Mouse (Mus musculus): ENCODE results near the gene Tas2r139.
"Not testable (repeated sequence)": the region's sequence is repeated elsewhere in the genome, so short reads cannot be mapped to it uniquely, and the experiment has no call there.

Tas2r139 gene

DNA sequence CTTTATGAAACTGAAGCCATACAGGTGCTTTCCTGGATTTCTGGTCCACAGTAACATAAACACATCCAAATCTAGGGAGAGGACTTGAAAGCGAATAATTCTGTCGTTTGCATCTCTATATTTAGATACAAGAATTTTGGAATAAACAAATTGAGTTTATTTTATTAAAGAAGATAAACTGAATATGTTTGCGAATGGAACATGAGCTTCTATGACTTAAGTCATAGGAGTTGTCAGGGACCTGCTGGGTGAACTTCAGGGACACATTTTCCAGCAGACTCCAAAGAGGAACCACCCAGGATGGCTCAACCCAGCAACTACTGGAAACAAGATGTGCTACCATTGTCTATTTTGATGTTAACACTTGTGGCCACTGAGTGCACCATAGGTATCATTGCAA lies at the start of gene Tas2r139:
Gene Tas2r139, plus strand, starts transcription at position 301 of the 400 bp plus-strand sequence.
- no peak for DNase-seq (ENCODE audit: low read depth, low spot score)

DNA sequence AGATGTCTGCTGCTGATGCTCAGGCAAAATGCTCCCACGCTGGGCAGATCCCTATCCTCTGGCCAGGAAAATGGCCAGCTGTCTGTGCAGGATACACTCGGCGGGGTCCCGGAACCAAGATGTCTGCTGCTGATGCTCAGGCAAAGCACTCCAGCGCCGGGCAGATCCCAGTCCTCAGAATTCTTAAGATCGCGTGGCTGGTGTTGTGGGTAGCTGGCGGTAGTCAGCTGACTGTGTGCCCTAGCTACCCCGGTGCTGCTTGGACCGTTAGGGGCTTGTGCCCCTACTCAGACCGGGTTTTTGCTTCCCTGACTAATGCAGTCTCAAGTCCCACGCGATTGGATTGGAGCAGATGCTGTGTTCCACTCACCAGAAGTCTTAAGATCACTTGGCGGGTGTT lies 10.4 kb downstream of the Tas2r139 start:
- not testable (repeated sequence) for DNase-seq (ENCODE audit: low read depth, low spot score)

DNA sequence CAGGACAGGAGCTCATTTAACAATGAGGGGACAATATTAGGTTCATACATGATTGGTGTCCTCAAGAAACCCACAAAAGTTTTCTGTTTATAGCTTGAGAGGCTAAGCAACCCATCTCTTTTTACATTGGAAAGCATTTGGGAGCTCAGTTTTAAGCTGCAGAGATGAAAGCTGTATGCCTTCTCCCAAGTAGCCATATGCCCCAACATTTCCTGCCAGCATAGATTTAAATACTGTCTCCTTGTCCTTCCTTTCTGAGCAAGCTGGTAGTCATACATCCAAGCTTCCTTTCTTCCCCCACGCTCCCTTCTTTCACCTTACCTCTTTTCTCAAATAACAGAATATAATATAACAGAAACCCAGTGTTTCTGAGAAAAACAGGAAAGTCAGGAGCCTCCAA lies 41.7 kb downstream of the Tas2r139 start:
- DNase-seq (ENCODE audit: low read depth, low spot score) = no peak

DNA sequence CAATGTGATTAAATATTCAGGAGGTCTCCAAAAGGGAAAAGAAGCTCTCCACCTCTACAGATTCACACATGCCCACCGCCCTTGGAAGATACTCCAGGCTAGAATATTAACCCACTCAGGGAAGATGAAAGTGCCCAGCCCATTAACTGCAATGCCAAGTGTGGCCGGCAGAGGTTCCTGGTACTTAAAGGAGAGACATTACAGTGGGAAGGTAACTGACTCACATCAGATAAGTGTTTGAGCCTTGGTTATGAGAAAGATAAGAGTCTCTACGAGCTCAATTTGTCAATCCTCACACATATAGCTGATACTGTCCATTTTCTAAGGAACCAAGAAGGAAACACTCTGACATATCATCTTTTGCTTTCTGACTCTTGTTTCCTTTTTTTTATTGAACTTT lies 45.5 kb downstream of the Tas2r139 start:
- DNase-seq (ENCODE audit: low read depth, low spot score) = peak; percentile 1

All from mesoderm, embryonic 11.5 days (tissue).